Mouse (Mus musculus) CH12.LX (cell line): Measurements from ENCODE around the gene Tjp3. TPM values are rescaled to one million over a fixed set of nuclear protein-coding genes. Genes with fewer than 3 reads are reported as not detected.

ENCODE experiments used
- DNase-seq: peaks from one replicate; pipeline ENCODE4 v3.0.0-alpha.2; 2013; ENCODE audit errors: extremely low read depth
- H3K27ac ChIP-seq: 2 replicates; pipeline ENCODE4 v1.5.1; 2012; ENCODE audit warnings: low read depth, mild to moderate bottlenecking, control low read depth, moderate library complexity; ENCODE audit not compliant: insufficient read depth
- H3K27me3 ChIP-seq: replicated peaks from 2 replicates; pipeline ENCODE3; 2012; ENCODE audit warnings: inconsistent platforms
- H3K36me3 ChIP-seq, 2 experiments: replicated peaks in 1 of 2; 2 replicates each; pipeline versions ENCODE3 to v1.6.1; 2012; ENCODE audit warnings: inconsistent platforms in 1 of 2, low read length in 1 of 2, mild to moderate bottlenecking in 1 of 2, mixed read lengths in 1 of 2, moderate library complexity in 1 of 2; ENCODE audit not compliant: control insufficient read depth in 1 of 2, insufficient read depth in 1 of 2
- H3K4me1 ChIP-seq, 2 experiments: 2 replicates each; pipeline ENCODE4 v1.6.1; 2012; ENCODE audit warnings: inconsistent platforms in 1 of 2, moderate library complexity in 1 of 2; ENCODE audit not compliant: insufficient read depth in 2 of 2, control insufficient read depth in 1 of 2
- H3K4me2 ChIP-seq: 2 replicates; pipeline ENCODE4 v1.6.1; 2012; ENCODE audit warnings: low read depth, mild to moderate bottlenecking, control low read depth; ENCODE audit not compliant: poor library complexity, insufficient read depth, severe bottlenecking
- H3K4me3 ChIP-seq, 3 experiments: fragments of 150-350 bp in 1 of 3; sonication (generic) in 1 of 3; replicated peaks in 1 of 3; 2 replicates each; pipeline versions ENCODE3 to v1.5.1; 2011 to 2012; ENCODE audit warnings: low read depth in 2 of 3, low read length in 2 of 3, mild to moderate bottlenecking in 2 of 3, moderate library complexity in 2 of 3, control low read depth in 1 of 3, improper control_type of control experiment in 1 of 3, inconsistent platforms in 1 of 3, mixed read lengths in 1 of 3; ENCODE audit not compliant: poor library complexity in 1 of 3
- H3K79me2 ChIP-seq: replicated peaks from 2 replicates; pipeline ENCODE4 v1.6.1; 2012; ENCODE audit warnings: mild to moderate bottlenecking, moderate library complexity; ENCODE audit not compliant: control insufficient read depth, poor library complexity, insufficient read depth, severe bottlenecking; ENCODE audit errors: extremely low read depth
- H3K9ac ChIP-seq: 2 replicates; pipeline ENCODE4 v1.6.1; 2012; ENCODE audit warnings: low read depth, mild to moderate bottlenecking, control low read depth, moderate library complexity; ENCODE audit not compliant: insufficient read depth
- H3K9me3 ChIP-seq: replicated peaks from 2 replicates; pipeline ENCODE3; 2012; ENCODE audit warnings: low read length, inconsistent platforms, mixed read lengths
- BHLHE40 ChIP-seq: IDR thresholded peaks from 2 replicates; pipeline ENCODE4 v1.6.1; 2011; ENCODE audit warnings: mild to moderate bottlenecking, low read depth, low read length, improper control_type of control experiment
- CHD1 ChIP-seq: IDR thresholded peaks from 2 replicates; pipeline ENCODE4 v1.6.1; 2012; ENCODE audit warnings: low read depth, low read length, improper control_type of control experiment, inconsistent platforms
- CHD2 ChIP-seq: IDR thresholded peaks from 2 replicates; pipeline ENCODE4 v1.6.1; 2011; ENCODE audit warnings: low read length, improper control_type of control experiment
- CTCF ChIP-seq, 2 experiments: IDR thresholded peaks in 1 of 2; conservative IDR thresholded peaks in 1 of 2; 2 replicates each; pipeline ENCODE4 v1.5.1; 2011 to 2012; ENCODE audit warnings: low read depth in 2 of 2, low read length in 2 of 2, improper control_type of control experiment in 1 of 2, inconsistent platforms in 1 of 2, mild to moderate bottlenecking in 1 of 2, moderate library complexity in 1 of 2
- E2F4 ChIP-seq: IDR thresholded peaks from 2 replicates; pipeline ENCODE4 v1.6.1; 2011; ENCODE audit warnings: low read depth, low read length, improper control_type of control experiment; ENCODE audit not compliant: insufficient replicate concordance
- ELF1 ChIP-seq: IDR thresholded peaks from 2 replicates; pipeline ENCODE4 v1.6.1; 2014; ENCODE audit warnings: low read depth, mild to moderate bottlenecking, inconsistent platforms, low read length, improper control_type of control experiment
- EP300 ChIP-seq: IDR thresholded peaks from 2 replicates; pipeline ENCODE4 v1.6.1; 2011; ENCODE audit warnings: low read length, improper control_type of control experiment
- ETS1 ChIP-seq: conservative IDR thresholded peaks from 2 replicates; pipeline ENCODE4 v1.6.1; 2012; ENCODE audit warnings: low read depth, mild to moderate bottlenecking, inconsistent platforms, low read length, improper control_type of control experiment, moderate library complexity
- GABPA ChIP-seq: IDR thresholded peaks from 2 replicates; pipeline ENCODE4 v1.6.1; 2012; ENCODE audit warnings: low read depth, low read length, improper control_type of control experiment, inconsistent platforms; ENCODE audit not compliant: insufficient replicate concordance
- HCFC1 ChIP-seq: IDR thresholded peaks from 2 replicates; pipeline ENCODE4 v1.6.1; 2012; ENCODE audit warnings: low read depth, mild to moderate bottlenecking, inconsistent platforms, low read length, improper control_type of control experiment
- IRF4 ChIP-seq: IDR thresholded peaks from 2 replicates; pipeline ENCODE4 v1.6.1; 2014; ENCODE audit warnings: low read depth, mild to moderate bottlenecking, inconsistent platforms, low read length, improper control_type of control experiment
- JUN ChIP-seq: IDR thresholded peaks from 2 replicates; pipeline ENCODE4 v1.6.1; 2011; ENCODE audit warnings: low read depth, mild to moderate bottlenecking, low read length, improper control_type of control experiment, moderate library complexity; ENCODE audit not compliant: insufficient read depth
- JUND ChIP-seq: conservative IDR thresholded peaks from 2 replicates; pipeline ENCODE4 v1.6.1; 2011; ENCODE audit warnings: low read depth, low read length, improper control_type of control experiment
- KAT2A ChIP-seq: IDR thresholded peaks from 2 replicates; pipeline ENCODE4 v1.6.1; 2012; ENCODE audit warnings: low read length, improper control_type of control experiment, inconsistent platforms; ENCODE audit not compliant: insufficient replicate concordance
- MAFK ChIP-seq: IDR thresholded peaks from 2 replicates; pipeline ENCODE4 v1.6.1; 2011; ENCODE audit warnings: low read length, improper control_type of control experiment; ENCODE audit not compliant: insufficient replicate concordance
- MAX ChIP-seq: IDR thresholded peaks from 2 replicates; pipeline ENCODE4 v1.6.1; 2011; ENCODE audit warnings: low read length, improper control_type of control experiment
- MAZ ChIP-seq: IDR thresholded peaks from 2 replicates; pipeline ENCODE4 v1.6.1; 2012; ENCODE audit warnings: low read depth, mild to moderate bottlenecking, inconsistent platforms, low read length, improper control_type of control experiment, moderate library complexity
- MEF2A ChIP-seq: IDR thresholded peaks from 2 replicates; pipeline ENCODE4 v1.6.1; 2014; ENCODE audit warnings: low read depth, mild to moderate bottlenecking, inconsistent platforms, low read length, improper control_type of control experiment, borderline replicate concordance
- MXI1 ChIP-seq: IDR thresholded peaks from 2 replicates; pipeline ENCODE4 v1.6.1; 2011; ENCODE audit warnings: mild to moderate bottlenecking, low read depth, low read length, improper control_type of control experiment
- MYC ChIP-seq: IDR thresholded peaks from 2 replicates; pipeline ENCODE4 v1.6.1; 2011; ENCODE audit warnings: low read depth, mild to moderate bottlenecking, improper control_type of control experiment, low read length
- NELFE ChIP-seq: IDR thresholded peaks from 2 replicates; pipeline ENCODE4 v1.6.1; 2011; ENCODE audit warnings: low read depth, low read length, improper control_type of control experiment
- NRF1 ChIP-seq: IDR thresholded peaks from 2 replicates; pipeline ENCODE4 v1.6.1; 2014; ENCODE audit warnings: low read depth, mild to moderate bottlenecking, inconsistent platforms, low read length, improper control_type of control experiment, moderate library complexity
- PAX5 ChIP-seq: IDR thresholded peaks from 2 replicates; pipeline ENCODE4 v1.6.1; 2012; ENCODE audit warnings: low read length, inconsistent platforms, mixed read lengths
- POLR2A ChIP-seq: IDR thresholded peaks from 2 replicates; pipeline ENCODE4 v1.6.1; 2011; ENCODE audit warnings: low read depth, mild to moderate bottlenecking, improper control_type of control experiment, low read length
- POLR2AphosphoS2 ChIP-seq: IDR thresholded peaks from 2 replicates; pipeline ENCODE4 v1.6.1; 2011; ENCODE audit warnings: low read depth, low read length, improper control_type of control experiment
- RAD21 ChIP-seq: IDR thresholded peaks from 2 replicates; pipeline ENCODE4 v1.6.1; 2011; ENCODE audit warnings: low read depth, mild to moderate bottlenecking, low read length, improper control_type of control experiment, moderate library complexity
- RCOR1 ChIP-seq: conservative IDR thresholded peaks from 2 replicates; pipeline ENCODE4 v1.6.1; 2012; ENCODE audit warnings: low read depth, mild to moderate bottlenecking, inconsistent platforms, low read length, improper control_type of control experiment
- SIN3A ChIP-seq: IDR thresholded peaks from 2 replicates; pipeline ENCODE4 v1.6.1; 2012; ENCODE audit warnings: low read length, improper control_type of control experiment, inconsistent platforms
- SMC3 ChIP-seq: IDR thresholded peaks from 2 replicates; pipeline ENCODE4 v1.6.1; 2011; ENCODE audit warnings: low read depth, low read length, improper control_type of control experiment
- TBP ChIP-seq: conservative IDR thresholded peaks from 2 replicates; pipeline ENCODE4 v1.6.1; 2011; ENCODE audit warnings: low read depth, low read length, improper control_type of control experiment
- TCF12 ChIP-seq: IDR thresholded peaks from 2 replicates; pipeline ENCODE4 v1.6.1; 2014; ENCODE audit warnings: low read depth, mild to moderate bottlenecking, inconsistent platforms, low read length, improper control_type of control experiment
- UBTF ChIP-seq: IDR thresholded peaks from 2 replicates; pipeline ENCODE4 v1.6.1; 2012; ENCODE audit warnings: low read depth, mild to moderate bottlenecking, inconsistent platforms, low read length, improper control_type of control experiment, moderate library complexity
- USF1 ChIP-seq: IDR thresholded peaks from 2 replicates; pipeline ENCODE4 v1.6.1; 2014; ENCODE audit warnings: low read depth, mild to moderate bottlenecking, inconsistent platforms, low read length, improper control_type of control experiment
- USF2 ChIP-seq: conservative IDR thresholded peaks from 2 replicates; pipeline ENCODE4 v1.6.1; 2011; ENCODE audit warnings: low read depth, low read length, improper control_type of control experiment
- ZC3H11A ChIP-seq: IDR thresholded peaks from 2 replicates; pipeline ENCODE4 v1.6.1; 2012; ENCODE audit warnings: low read depth, mild to moderate bottlenecking, inconsistent platforms, low read length, improper control_type of control experiment
- ZKSCAN1 ChIP-seq: IDR thresholded peaks from 2 replicates; pipeline ENCODE4 v1.6.1; 2012; ENCODE audit warnings: low read depth, inconsistent platforms, low read length, improper control_type of control experiment, borderline replicate concordance
- ZMIZ1 ChIP-seq: IDR thresholded peaks from 2 replicates; pipeline ENCODE4 v1.6.1; 2012; ENCODE audit warnings: low read depth, mild to moderate bottlenecking, inconsistent platforms, low read length, improper control_type of control experiment
- ZNF384 ChIP-seq: IDR thresholded peaks from 2 replicates; pipeline ENCODE4 v1.6.1; 2012; ENCODE audit warnings: low read depth, low read length, improper control_type of control experiment, inconsistent platforms
- dilution Hi-C: fragments of 300-500 bp; cut with MboI; formaldehyde crosslinking; loops from 2 replicates; pipeline ENCODE4 v1.14.3; 2020; ENCODE audit warnings: low sequenced_read_pairs; ENCODE audit not compliant: extremely low pct_unique_long_range_greater_than_20kb, extremely low pct_ligation_motif_present
- in situ Hi-C: fragments of 300-500 bp; cut with MboI; formaldehyde crosslinking; loops from 3 replicates; pipeline ENCODE4 v1.14.3; 2019; ENCODE audit warnings: low sequenced_read_pairs, low pct_ligation_motif_present, low pct_unique_long_range_greater_than_20kb, mixed read lengths
- polyA plus RNA-seq: library from polyadenylated mRNA; unstranded; fragments of >175 nt; gene quantifications from 2 replicates; pipeline ENCODE4 v1.2.1, GENCODE M21; 2012; ENCODE audit warnings: low read depth; ENCODE audit not compliant: insufficient read length
- total RNA-seq, 2 experiments: library from RNA; depleted of rRNA; stranded (reverse); fragments of 300-350 nt in 1 of 2; fragments of >200 nt in 1 of 2; gene quantifications; 2 replicates each; pipeline ENCODE4 v1.2.3; 2012 to 2014

Gene Tjp3
- total and polyA plus RNA-seq, 3 experiments: 0.42 to 7.2 (median 0.76) TPM

- Histone ChIP-seq H3K4me3 (peak within 1 kb of the TSS; percentile 65 to 83 (median 73)), H3K9ac (peak within 1 kb of the TSS; percentile 80), H3K27me3 (peaks cover 16% of the 10 kb centered on the region), H3K4me1 (peaks cover 14 to 17% of the 10 kb centered on the region in 2 experiments), H3K9me3 (no peaks in the 10 kb centered on the region), H3K79me2 (no peaks in the 10 kb centered on the region), H3K36me3 (peaks cover 0 to 33% of the 10 kb centered on the region in 2 experiments), H3K27ac (no peak within 1 kb of the TSS), H3K4me2 (peak within 1 kb of the TSS; percentile 76)
- in situ Hi-C loops: no loop called here
- dilution Hi-C loops: no loop called here
- TF ChIP-seq SMC3 (no peak), TCF12 (peak; percentile 51; the same call in 1 of the 2 replicates), ZMIZ1 (no peak), MXI1 (peak; percentile 69; the same call in 1 of the 2 replicates), MEF2A (no peak), SIN3A (peak; percentile 43; the same call in 1 of the 2 replicates), JUND (no peak), HCFC1 (0 out of 2 replicates have a peak, but pooled peaks have one; percentile 11), USF1 (peak; percentile 63), ZNF384 (no peak), POLR2AphosphoS2 (0 out of 2 replicates have a peak, but pooled peaks have one; percentile 72), CHD2 (no peak), KAT2A (no peak), RAD21 (no peak), RCOR1 (no peak), ELF1 (peak; percentile 60), ZKSCAN1 (no peak), MAX (peak; percentile 93), NELFE (peak; percentile 47; the same call in 1 of the 2 replicates), MYC (peak; percentile 97), EP300 (no peak), CTCF (conservative IDR thresholded peaks at IDR 0.05 in 1 of 2, IDR thresholded peaks at IDR 0.05 in 1 of 2; ENCODE audit: low read depth in 2 of 2, low read length in 2 of 2) (no peak), BHLHE40 (peak; percentile 89), UBTF (no peak), NRF1 (peak; percentile 50; the same call in 1 of the 2 replicates), CHD1 (no peak), IRF4 (no peak), MAFK (no peak), MAZ (peak; percentile 38; the same call in 1 of the 2 replicates), E2F4 (no peak), GABPA (no peak), TBP (0 out of 2 replicates have a peak, but pooled peaks have one; percentile 26), POLR2A (peak; percentile 72), ZC3H11A (no peak), USF2 (peak; percentile 66), ETS1 (no peak), JUN (no peak), PAX5 (no peak)
- peak; percentile 97 for DNase-seq
These were observed 58.7 kb downstream of the Tjp3 start, which contains the start of gene Zfr2 for GRCm38 (mm10) chr10:81232580-81233225. TSS of gene Zfr2 (plus strand) at chr10:81233155.
